Mouse (Mus musculus): ENCODE data around the gene Ss18l2. TPM values are rescaled to one million over a fixed set of nuclear protein-coding genes. Genes with fewer than 3 reads are reported as not detected.

The Ss18l2 gene
- total RNA-seq (2021): 100 to 1,000 TPM; 115 to 127 TPM

DNA sequence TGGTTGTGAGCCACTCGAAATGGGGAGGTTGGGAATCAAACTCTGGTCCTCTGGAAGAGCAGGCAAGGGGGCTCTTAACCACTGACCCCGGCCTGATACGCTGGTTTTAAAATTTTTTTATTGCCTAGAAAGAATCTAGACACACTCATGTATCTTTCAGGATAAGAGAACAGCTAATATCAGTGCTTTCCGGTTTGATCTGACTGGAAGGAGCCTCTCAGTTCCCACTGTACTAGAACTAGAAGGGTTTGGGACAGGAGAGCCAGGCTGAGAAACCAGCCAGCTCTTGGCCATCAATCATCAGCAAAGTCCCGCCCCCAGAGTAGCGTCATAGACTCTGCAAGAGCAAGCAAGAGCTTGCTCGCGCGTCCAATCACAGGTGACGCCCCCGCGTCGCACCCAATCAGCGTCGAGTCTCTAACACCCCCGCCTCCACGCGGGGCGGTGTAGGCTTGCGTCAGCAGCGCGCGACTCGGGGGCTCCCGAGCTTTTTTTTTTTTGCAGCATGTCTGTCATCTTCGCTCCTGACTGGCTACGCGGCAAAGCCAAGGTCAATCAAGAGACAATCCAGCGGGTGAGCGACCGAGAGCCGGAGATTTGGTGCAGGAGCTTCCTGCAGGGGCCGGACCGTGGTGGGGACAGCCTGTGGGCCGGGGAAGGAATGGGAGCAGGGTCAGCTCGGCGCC lies at the start of gene Ss18l2:
Gene Ss18l2 (plus strand): TSS at position 432 of the 686 bp plus-strand sequence.
- DNase-seq: peak; percentile 99

DNA sequence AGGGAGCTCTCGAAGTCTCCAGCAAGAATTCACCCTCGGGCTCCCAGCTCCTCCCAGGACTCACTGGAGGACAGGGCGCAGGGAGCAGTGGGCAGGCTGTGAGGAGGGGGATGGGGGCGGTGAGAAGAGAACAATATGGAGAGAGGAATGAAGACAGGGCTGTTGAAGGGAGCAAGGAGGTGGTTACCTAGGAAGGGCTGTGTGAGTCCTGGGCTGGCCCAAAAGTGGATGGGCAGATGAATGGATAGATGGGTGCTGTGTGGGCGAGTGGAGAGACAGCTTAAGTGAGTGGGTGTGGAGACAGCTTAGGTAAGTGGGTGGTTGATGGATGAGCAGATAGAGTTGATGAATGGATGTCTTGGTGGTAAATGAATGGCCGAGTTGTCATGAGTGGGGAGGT lies 46.7 kb upstream of the Ss18l2 start:
- DNase-seq: no peak

DNA sequence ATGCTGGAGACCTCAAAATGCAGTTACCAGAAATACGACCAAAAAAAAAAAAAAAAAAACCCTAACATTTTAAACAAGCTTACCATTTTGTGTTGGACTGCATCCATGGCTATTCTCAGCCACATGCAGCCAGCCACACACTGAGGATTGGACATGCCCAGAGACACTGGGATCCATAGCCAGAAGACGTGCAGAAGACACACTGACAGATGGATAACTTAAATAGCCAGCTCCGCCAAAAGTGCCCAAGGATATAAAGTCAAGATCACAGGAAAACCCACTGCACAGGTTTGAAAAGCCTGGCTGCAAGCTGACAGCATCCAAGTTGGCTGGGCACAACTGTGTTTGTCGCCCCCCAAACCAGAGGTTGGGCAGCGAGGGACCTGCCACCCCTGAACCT lies 46.0 kb upstream of the Ss18l2 start:
- DNase-seq: no peak

DNA sequence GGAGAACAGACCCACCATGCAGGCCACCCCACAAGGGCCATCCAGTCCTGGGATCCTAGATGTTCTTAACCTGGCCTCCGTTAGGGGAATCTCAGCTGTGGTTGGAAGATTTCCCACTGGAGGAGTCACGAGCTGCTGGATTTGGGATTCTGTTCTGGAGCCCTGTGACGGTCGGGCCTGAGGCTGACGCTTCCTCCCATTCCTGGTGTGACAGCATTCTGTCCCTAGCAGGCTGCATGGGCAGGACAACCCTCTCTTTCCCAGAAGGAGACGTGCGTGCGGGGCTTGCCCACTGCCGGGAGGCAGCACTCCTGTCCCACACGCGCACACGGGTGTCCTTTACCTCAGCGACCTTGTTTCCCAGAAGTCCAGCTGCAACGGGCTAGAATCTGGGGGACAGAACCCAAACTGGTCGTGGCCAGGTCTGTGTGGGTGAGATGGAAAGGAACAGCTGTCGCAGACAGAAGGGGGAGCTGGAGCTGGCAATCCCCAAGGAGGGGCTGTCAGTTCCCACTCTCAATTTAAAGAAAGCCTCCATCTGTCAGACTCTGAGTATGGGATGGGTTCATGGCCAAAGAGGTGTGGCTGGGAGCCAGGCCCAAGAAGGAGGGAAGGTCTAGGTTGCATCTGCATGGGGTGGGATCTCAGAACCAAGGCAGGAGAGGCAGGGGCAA lies 43.0 kb upstream of the Ss18l2 start:
- DNase-seq: peak; percentile 58

DNA sequence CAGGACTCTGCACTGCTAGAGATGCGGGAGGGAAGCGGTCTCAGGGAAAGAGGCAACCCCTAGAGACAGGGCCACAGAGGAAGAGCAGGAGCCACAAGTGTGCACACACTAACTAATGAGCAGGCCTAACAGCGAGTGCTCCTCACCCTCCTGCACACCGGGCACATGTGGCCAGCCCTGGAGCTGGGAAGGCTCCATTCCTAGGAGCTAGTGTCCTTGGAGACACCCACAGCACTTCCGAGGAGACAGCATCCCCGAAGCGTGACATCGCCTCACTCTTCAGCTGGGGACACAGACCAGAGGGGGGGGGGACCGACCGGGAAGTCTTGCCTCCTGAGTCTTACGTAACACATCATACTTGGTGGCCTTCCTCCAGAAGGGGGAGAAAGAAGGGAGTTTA lies 42.3 kb upstream of the Ss18l2 start:
- no peak for DNase-seq

DNA sequence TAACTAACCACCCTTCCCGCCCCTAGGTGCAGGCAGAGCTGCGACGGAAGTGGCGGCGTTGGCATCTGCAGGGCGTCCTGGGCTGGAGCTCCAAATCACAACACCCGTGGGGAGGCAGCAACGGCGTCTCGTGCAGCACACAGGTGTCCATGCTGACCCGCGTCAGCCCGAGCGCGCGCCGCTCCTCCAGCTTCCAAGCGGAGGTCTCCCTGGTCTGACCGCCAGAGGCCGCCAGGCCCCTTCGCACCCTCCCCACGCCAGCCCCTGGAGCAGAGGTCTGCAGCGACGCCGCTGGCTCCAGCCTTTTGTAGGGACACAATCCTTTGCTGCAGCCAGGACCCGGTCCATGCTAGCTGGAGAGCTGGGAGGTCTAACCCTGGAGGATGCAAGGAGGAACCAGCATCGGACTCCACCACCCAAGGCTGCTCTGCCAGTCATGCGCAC lies 40.8 kb upstream of the Ss18l2 start:
- peak; percentile 86 for DNase-seq

DNA sequence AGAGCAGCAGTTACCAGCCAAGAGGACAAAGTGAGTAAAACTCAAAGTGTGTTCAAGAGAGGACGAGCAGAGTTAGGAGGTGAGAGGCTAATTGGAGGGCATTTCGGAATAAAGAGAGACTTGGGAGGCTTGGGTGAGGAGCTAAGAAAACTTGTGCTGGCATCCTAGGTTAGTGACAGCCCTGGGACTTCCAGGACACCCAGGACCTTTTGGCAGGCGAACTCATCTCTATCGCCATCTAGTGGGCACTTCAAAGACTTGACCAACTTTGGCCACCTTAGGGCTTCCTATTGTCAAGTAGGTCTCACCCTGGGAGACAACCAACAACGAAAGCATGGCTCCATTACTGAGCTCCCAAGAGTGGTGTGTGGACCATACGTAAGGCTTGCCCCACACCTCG lies 38.8 kb upstream of the Ss18l2 start:
- peak; percentile 67 for DNase-seq

DNA sequence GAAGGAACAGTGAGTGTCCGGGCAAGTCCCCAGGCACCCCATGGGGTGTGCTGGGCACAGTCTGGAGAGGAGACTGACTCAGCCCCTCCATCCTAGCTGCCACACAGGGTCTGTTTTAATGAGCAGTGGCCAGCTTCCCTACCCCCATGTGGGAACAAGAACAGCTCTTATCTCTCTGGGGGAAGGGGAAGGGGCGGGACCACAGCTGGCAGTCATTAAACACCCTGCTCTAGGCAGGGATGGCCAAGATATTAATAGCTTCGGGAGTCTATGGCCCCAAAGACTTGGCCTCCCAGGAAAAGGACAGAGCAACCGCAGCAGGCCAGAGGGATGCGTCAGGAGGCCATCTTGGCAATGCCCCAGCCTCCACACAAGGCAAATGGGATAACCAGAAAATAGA lies 37.8 kb upstream of the Ss18l2 start:
- DNase-seq: peak; percentile 68

DNA sequence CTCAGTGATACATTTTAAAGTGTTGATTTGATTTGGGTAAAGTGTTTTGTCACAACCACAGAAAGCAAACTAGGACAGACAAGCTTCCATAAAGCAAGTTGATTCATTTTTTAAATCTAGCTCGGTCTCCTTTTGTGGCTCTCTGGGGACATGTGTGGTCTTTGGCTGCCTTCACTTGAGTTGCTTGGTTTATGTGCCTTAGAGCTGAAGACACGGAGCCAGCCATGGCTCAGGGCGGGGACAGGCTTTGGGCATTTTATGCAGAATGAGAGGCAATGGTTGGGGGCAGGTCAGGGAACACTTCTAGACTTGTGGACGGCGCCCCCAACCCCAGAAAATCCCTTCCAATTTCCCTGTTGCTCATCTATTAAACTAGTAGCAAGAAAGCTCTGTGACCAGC lies 36.4 kb upstream of the Ss18l2 start:
- no peak for DNase-seq

DNA sequence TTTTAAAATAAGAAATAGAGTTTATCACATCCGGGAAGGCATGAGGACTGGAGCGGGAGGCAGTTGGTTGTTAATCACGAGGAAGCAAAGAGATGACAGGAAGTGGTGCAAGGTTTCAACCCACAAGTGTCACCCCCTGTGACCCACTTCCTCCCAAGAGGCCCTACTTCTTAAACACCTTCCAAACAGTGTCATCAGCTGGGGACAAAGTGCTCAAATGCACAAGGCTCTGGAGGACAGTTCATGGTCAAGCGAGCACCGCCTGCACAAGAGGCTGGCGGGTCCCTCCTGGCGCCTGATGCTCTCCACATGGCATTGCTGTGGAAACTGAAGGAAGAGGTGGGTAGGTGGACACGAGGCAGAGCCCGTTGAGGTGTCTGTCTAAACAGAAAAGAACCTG lies 35.1 kb upstream of the Ss18l2 start:
- no peak for DNase-seq

DNA sequence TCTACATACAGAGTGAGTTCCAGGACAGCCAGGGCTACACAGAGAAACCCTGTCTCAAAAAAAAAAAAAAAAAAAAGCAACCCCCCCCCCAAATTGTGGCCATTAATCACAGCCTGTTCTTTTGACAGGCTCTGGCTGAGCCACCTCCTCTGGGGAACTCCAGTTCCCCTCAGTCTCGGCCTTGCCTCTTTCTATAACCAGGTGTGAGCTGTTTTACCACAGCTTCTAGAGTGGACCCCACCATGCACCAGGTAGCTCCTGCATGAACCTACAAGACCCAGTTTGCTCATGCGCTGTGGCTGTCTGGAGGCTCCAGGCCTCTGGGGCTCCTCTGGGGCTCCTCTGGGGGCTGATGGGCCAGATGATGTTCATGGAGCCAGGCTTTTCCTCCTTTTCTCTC lies 34.6 kb upstream of the Ss18l2 start:
- no peak for DNase-seq

DNA sequence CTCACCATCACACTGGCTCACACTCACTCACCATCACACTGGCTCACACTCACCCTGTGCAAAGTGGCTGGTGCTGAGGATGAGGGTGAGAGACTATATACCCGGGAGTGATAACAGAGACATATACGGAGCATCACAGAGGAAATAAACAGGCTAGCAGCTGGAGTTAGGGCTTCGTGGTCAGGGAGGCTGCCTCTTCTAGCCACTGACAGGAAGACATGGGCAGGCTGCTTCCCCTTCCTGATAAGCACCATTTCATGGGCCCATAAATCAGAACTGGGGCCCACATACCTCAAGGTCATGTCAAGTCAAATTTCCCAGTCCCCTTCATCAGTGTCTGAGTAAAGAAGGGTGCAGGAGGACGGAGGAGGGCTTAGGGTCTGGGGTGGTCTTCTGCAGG lies 33.1 kb upstream of the Ss18l2 start:
- no peak for DNase-seq

DNA sequence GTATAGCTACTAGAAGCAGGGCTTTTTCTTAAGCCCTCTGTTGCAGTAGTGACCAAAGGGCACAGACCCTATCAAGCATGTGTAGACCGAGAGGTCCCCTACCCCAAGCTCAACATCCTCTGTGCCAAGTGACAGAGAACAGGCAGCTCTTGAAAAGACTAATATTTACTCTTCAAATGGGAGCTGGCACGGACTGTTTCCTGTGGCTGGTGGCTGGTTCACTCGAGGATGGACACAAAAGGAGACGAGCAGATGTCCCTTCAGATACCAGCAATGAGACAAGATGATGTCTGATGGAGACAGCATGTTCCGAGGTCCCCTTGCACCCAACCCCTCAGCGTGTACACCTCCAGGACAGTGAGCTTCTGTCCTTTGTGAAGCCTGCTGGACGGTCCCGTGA lies 32.7 kb upstream of the Ss18l2 start:
- no peak for DNase-seq

DNA sequence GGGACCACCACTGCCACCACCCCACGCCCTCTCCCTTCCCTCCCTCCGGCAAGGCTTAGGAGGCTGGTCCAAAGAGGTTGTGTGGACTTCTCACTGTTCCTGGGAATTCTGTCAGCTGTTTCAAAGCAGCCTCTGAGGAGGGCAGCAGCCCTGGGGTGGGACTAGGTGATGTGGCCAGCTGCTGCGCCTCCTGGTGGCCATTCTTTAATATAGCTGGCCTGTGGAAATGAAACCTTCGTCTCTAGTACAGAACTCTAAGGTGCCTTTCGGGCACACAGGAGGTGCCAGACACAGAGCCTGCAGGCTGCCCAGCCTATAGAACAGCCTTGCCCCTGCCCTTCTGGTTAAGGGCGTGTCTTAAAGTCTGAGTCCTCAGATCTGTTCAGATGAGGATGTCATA lies 30.6 kb upstream of the Ss18l2 start:
- DNase-seq: peak; percentile 73

DNA sequence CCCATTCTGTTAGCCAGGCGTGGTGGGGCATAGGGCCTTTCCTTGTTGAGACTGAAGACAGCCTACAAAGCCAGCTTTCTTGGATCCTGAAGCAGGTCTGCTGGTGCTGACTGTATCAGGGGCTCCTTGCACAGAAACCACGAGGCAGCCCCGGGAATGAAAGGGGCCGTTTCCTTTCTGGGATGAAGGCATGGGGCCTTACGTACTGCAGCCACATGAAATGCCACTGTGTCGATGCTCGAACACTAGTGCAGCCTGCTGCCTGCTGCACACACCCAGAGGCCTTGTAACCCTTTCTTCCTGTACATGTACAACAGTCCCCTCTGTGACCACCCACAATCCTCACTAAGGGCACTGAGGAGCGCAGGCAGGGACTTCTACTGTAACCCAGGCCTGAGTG lies 28.9 kb upstream of the Ss18l2 start:
- DNase-seq: no peak

DNA sequence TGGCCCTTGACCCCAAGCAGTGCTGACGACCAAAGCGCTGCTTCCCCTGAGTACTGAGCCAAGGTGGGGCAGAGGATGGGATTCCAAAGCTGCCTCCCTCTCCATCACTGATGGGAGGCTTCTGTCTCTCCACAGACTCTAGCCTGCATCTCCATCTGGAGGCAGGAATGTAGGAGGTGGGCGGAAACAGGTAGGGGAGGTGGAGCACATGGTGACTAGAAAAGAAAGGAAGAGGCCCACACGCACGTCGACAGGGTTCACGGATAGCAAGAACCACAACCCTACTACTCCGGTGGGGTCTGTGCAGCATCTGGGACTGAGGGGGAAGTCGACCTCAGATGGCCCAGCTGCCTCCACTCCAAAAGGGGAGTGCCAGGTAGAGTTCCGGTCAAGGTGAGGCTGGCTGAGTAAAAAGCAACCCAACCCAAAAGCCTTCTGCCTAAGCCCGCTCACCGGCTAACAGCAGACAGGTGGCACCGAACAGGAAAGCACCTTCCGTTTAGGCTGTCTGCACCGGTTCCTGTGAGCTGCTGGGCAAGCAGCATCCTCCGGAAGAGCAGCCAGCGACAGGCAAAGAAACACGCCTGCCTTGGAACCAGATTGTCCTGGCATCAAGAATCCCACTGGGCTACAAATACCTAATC lies 28.0 kb upstream of the Ss18l2 start:
- no peak for DNase-seq

DNA sequence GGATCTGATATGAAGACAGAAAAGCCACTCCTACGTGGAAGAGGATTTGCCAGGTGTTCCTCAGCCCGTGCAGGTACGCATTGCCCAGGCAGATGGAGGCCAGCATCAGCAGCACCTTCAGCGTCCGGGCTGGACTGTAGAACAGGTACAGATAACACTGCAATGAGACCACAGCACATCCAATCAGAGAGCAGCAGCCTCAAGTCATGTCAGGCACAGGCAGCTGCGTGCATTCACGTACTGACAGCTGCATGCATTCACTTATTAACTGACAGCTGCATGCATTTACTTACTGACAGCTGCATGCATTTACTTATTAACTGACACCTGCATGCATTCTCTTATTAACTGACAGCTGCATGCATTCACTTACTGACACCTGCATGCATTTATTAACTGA lies 25.4 kb upstream of the Ss18l2 start:
- DNase-seq: no peak

DNA sequence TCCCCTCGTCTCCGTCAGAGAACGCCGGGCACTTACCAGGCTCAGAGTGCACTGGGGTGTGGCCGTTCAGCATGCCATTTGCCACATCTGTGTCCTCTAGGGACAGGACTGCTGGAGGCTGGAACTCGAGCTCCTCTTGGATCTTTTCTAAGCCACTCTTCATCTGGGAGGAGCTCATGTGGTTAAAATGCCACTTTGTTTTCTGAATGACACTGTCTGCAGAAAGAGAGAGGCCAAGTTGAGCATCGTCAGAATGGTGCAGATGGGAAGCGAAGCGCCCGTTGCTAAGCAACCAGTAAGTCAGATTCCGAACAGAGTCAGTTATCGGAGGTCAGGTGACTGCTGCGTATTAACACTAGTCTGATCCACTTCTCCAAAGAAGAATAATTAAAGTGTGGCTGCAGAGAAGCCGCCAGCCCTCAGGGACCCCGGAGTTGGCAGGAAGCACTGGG lies 19.9 kb upstream of the Ss18l2 start:
- no peak for DNase-seq

DNA sequence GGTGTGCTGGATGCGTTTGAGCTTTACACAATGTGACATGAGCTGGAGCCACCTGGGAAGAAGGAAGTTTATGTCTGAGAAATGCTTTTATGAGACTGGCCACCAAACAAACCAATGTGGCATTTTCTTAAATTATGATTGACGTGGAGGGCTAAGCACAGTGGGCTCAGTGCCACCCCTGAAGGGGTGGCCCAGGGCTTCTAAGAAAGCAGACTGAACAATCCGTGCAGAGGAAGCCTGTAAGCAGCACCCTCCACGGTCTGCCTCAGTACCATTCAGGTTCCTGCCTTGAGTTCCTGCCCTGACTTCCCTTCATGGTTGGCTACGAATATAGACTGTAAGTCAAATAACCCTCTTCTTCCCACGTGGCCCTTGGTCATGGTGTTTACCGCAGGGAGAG lies 19.4 kb upstream of the Ss18l2 start:
- DNase-seq: no peak

DNA sequence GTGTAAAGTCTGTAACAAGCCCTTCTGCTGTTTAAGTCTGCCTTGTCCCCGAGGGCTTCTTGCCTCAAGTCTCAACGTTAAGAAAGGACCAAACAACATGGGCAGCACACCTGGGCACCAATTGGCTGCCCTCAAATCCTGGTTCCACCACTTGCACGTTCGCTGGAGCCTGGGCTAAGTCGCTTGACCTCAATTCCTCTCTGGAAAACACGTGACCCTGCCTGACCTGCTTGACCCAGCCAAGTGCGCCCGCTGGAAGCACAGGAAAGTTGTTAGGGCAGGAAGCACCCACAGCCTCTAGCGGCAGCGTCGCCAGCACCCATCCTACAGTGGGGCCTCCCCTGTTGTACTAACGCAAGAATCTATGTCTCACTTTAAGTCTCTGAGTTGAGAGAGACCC lies 15.4 kb upstream of the Ss18l2 start:
- DNase-seq: no peak

DNA sequence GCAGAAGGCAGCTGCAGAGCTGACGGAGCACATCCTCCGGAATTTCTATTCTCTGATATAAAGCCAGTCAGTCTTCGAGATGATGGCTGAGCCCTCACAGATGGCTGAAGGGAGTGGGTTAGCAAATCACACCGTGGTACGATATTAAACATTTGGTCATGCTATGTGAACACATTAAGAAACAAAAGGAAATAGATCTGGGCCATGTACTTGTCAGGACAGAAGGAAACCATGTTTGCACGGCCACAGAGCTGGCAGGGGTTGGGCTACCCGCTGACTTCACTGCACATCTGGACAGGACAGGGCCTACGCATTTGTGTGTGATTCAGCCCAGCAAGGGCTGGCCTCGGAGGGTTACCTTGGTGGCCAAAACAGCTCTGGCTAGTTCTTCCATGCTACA lies 13.5 kb upstream of the Ss18l2 start:
- DNase-seq: no peak

DNA sequence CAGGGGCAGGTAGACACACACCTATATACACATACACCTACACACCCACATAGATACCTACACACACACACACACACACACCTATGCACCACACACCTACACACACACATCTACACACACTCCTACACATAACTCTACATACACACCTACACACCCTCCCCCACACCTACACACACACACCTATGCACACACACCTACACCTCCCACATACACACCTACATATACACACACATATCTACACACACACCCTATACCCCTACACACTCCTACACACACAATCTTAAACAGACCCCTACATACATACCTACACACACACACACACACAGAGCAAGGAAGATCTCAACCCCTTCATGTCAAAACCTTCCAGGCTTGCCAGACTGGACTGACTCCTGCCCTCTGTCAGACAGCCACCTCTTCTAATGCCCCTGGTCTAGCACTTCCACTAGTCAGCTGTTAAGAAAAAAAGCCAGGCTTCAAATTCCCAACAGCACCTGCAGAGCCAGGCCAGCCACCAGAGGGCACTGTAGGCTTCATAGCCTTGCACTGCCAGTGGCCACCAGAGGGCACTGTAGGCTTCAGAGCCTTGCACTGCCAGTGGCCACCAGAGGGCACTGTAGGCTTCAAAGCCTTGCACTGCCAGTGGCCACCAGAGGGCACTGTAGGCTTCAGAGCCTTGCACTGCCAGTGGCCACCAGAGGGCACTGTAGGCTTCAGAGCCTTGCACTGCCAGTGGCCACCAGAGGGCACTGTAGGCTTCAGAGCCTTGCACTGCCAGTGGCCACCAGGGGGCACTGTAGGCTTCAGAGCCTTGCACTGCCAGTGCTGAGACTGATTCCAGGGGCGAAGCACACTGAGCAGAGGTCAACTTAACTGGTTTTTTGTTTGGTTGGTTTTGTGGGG lies 12.7 kb upstream of the Ss18l2 start:
- peak; percentile 83 for DNase-seq

DNA sequence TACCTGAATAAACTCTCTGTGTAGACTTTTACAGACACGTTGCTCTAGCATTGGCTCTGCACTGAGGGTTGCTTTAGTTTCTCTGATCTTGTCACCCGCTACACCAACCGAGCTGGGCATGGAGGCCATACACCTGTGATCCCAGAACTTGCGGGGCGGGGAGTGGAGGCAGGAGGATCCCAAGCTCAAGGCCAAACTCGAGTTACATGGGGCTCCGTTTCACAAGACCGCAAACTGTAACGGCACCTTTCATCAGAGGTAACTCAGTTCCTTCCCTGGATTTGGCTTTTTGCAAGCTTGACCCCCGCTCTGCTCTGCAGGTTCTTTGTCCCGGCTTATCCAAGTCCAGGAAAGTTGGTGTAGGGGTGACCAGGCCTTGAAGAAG lies 5.9 kb upstream of the Ss18l2 start:
- no peak for DNase-seq
